ENCODE assay signal across 15 mouse cellular contexts in genomic region chr17:78233873-78234272, GRCm38 (mm10).
"Had no signal": no experiment of that assay in that cellular context is flagged by ENCODE, and none has a peak within 500 bp of the region (broad histone marks: within the 10 kb centered on the region; RNA-seq: fewer than 3 reads in every experiment).

No protein-coding gene starts in this region.

- DNase-seq: kidney, postnatal 25 days; liver; liver, embryonic 13.5 days; liver, postnatal 0 days; lung, postnatal 14 days; right cerebral cortex, postnatal 14 days; thymus, adult 2 months; thymus, postnatal 25 days had no signal

- ATAC-seq: liver, postnatal 0 days; midbrain, embryonic 16.5 days had no signal

- H3K4me3 ChIP-seq: left cerebral cortex, adult 2 months; limb, embryonic 12.5 days; liver, embryonic 13.5 days; lung, embryonic 15.5 days; megakaryocyte, embryonic 14.5 days; stomach, embryonic 15.5 days had no signal

- H3K27ac ChIP-seq: left cerebral cortex, adult 2 months; limb, embryonic 12.5 days; liver, embryonic 13.5 days; lung, embryonic 15.5 days; macrophage; stomach, embryonic 15.5 days had no signal
